Mouse (Mus musculus): ENCODE measurements at regions not wholly inside any gene's neighbourhood (a gene's known extent, or its start where the extent isn't known, plus 50 kb on each side); places are given as distances from the start of the nearest gene placed in this dataset.

- intact Hi-C loops (cut with DNase I) = no loop called here
- no peak for DNase-seq
These were observed 68.7 kb upstream of the Peli2 start for GRCm38 (mm10) chr14:48051971-48052370.

- no peak for DNase-seq
- intact Hi-C loops (cut with DNase I) = no loop called here
These were observed 68.2 kb upstream of the Peli2 start for GRCm38 (mm10) chr14:48052405-48052804.

- DNase-seq = no peak
- intact Hi-C loops (cut with DNase I) = no loop called here
These were observed 67.5 kb upstream of the Peli2 start for GRCm38 (mm10) chr14:48053151-48053550.

- no peak for DNase-seq
- intact Hi-C loops (cut with DNase I) = no loop called here
These were observed 65.9 kb upstream of the Peli2 start for GRCm38 (mm10) chr14:48054719-48055118.

- DNase-seq = no peak
- intact Hi-C loops (cut with DNase I) = no loop called here
These were observed 64.8 kb upstream of the Peli2 start for GRCm38 (mm10) chr14:48055861-48056260.

- no peak for DNase-seq
- intact Hi-C loops (cut with DNase I) = no loop called here
These were observed 62.3 kb upstream of the Peli2 start for GRCm38 (mm10) chr14:48058234-48058868.

- no peak for DNase-seq
- intact Hi-C loops (cut with DNase I) = no loop called here
These were observed 60.8 kb upstream of the Peli2 start for GRCm38 (mm10) chr14:48059664-48060455.

GRCm38 (mm10) chr14:48068641-48069040 is 52.0 kb upstream of the Peli2 start:
- intact Hi-C loops (cut with DNase I) = no loop called here
- no peak for DNase-seq

Measured in heart, postnatal 36 days (tissue).